Mouse (Mus musculus): ENCODE data around the gene A530064D06Rik.
"Not testable (repeated sequence)": the region's sequence is repeated elsewhere in the genome, so short reads cannot be mapped to it uniquely, and the experiment has no call there.

Gene A530064D06Rik

GRCm38 (mm10) chr17:48167103-48167502 is at the start of gene A530064D06Rik:
TSS of gene A530064D06Rik (minus strand) at chr17:48167275.
- not testable (repeated sequence) for DNase-seq

- DNase-seq = no peak
These were observed 48.4 kb upstream of the A530064D06Rik start for GRCm38 (mm10) chr17:48215429-48215828.

DNA sequence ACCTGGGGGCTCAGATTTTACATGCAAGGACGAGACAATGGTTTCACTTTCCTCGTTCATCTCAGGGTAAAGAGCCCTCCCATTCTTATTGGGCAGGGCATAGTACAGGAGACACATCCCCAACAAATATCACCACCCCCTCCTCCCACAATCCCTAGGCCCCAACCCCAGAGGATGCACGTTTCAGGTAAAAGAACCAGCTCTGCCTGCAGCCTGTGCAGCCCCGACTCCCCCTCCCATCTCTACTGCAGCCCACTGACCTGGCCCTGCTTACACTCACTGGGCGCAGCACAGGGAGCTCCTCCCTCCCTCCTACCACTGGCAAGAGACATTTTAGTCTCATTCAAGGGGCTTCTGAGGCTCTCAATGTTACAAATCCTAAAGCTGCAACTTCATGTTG is 46.4 kb upstream of the A530064D06Rik start:
- DNase-seq = no peak

DNA sequence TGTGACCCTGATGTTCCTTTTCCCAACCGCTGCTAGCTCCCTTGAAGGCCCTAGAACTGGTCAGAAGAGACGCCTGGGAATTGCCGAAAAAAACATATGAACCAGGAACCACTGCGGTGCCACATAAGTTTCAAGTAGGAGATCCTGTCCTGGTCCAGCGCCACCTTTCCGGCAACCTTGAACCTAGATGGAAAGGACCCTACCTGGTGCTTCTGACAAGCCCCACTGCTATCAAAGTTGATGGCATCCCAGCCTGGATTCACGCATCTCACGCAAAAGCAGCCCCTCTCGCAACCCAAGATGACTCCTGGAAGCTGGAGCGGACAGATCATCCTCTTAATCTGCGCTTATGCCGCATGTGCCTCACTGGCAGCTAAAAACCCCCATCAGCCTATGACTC is 45.5 kb upstream of the A530064D06Rik start:
- no peak for DNase-seq

DNA sequence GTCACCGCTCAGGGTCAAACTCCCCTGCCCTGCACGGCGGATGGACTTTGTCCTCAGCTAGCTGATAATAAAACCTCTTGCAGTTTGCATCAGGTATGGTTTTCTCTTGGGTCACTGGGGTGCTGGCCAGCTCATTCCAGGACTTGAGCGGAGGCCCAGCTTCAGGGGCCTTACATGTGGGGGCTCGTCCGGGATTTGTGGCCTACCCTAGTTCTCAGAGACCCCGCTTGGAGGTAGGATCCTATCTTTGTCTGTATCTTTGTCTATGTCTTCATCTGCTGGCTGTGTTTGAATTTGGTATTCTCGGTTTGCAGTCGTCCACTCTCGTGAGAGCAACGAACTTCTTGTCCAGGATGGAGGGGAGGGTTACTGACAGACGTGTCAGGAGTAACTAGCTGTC is 36.0 kb upstream of the A530064D06Rik start:
- DNase-seq = no peak

GRCm38 (mm10) chr17:48192366-48192765 is 25.3 kb upstream of the A530064D06Rik start:
- no peak for DNase-seq

GRCm38 (mm10) chr17:48185252-48185651 is 18.2 kb upstream of the A530064D06Rik start:
- no peak for DNase-seq

DNA sequence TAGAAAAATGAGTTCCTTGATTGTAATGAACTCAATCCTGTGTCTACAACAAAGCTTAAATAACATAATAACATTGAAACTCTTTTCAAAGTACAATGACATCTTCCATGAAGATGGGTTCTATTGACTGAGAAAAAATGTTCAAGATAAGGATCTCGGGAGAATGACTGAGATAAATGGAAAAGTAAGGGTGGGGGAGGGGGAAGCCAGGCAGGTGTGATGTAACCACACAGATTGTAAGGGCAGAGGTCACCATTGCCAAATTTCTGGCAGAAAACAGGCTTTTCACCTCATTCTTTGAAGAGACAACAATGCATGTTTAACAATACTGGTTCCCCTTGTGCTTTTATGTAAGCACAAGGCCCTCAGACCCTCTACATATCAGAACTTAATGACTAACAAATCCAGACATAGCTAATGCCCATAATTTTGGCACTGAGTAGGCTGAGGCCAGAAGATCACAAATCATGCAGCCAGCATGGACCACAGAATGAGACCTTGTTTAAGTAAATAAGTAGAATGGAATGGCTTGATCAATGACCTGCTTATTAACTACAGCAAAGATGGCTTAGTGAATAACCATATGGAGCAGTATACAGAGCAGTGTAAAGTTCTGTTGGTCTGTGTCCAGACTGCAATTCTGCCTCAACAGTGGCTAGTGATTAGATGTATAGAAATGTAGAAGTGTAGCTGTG is 9.5 kb downstream of the A530064D06Rik start:
- no peak for DNase-seq

DNA sequence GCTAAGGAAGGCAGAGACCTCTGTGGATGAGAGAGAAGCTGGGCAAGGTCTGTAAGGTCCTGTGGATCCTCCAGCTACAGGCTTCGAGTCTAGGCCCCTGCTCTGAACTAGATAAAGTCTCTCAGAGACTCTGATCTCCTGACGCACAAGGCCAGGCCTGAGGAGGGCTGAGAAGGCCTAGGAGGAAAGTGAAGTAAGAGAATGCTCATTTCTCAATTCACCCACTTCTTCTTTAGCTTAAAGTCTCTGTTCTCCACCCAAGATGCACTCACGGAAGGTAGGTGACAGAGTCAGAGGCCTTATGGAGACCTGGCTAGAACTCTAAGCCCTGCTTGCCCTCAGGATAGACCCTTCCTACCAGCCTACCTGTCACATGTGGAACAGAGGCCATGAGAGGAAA is 21.0 kb downstream of the A530064D06Rik start, which contains the start of gene 9830107B12Rik:
Gene 9830107B12Rik, minus strand, starts transcription at position 149 of the 400 bp plus-strand sequence.
- no peak for DNase-seq

DNA sequence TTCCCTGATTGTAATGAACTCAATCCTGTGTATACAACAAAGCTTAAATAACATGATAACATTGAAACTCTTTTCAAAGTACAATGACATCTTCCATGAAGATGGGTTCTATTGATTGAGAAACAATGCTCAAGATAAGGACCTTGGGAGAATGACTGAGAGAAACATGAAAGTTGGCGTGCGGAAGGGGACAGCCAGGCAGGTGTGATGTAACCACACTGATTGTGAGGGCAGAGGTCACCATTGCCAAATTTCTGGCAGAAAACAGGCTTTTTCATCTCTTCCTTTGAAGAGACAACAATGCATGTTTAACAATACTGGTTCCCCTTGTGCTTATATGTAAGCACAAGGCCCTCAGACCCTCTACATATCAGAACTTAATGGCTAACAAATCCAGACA is 34.3 kb downstream of the A530064D06Rik start:
- DNase-seq = no peak

DNA sequence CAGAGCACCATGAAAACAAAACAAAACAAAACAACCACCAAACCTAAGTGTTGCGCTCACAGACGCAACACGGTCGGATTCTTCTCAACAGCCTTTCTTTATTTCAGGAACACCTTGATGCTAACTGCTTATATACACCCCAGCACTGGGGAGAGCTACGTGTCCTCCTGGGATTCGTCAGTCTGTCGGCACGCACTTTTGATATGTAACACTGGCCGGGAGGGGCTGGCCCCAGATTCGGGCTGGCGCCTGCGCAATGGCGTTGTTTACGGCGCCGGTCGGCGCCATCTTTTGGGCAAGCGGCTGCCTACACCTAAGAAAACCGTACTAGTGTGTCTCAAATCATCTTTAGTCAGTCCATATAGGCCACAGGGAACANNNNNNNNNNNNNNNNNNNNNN is 46.6 kb downstream of the A530064D06Rik start:
- DNase-seq = no peak

GRCm38 (mm10) chr17:48119656-48120055 is 47.4 kb downstream of the A530064D06Rik start:
- DNase-seq = no peak

DNA sequence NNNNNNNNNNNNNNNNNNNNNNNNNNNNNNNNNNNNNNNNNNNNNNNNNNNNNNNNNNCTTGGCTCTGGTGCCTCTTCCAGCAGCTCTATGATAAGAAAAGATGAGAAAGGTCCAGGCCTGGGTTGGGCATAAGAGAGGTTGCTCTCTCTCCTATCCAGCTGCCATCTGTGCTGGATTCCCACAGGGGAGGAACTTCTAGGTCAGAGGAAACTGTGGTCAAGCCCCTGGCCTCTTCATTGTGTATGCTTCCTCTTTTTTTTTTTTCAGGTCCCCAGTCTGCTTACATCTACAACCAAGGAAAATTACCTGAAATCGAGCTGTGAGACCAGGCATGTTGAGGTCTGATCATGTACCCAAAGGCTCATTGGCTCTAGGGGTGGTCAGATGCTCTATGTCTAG is 48.5 kb downstream of the A530064D06Rik start:
- DNase-seq = no peak

- no peak for DNase-seq
These were observed 56.4 kb downstream of the A530064D06Rik start for GRCm38 (mm10) chr17:48110547-48111287.

DNA sequence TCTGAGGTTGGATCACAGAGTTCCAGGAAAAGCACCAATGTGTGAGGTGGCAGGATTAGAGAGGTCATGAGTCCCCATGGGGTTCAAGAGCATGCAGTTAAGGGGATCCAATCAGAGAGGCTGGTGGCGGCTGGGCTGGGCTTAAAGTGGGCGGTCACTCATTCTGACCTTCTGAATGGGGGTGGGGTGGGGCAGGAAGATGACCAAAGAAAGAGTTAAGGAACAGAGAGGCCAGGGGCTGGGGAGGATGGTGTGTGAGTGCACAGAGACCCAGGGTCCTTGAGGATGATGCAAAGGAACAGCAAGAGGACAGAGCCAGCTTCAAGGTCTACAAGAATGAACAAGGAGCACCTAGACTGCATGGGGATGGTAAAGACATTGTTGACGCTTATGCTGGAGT is 58.6 kb downstream of the A530064D06Rik start:
- DNase-seq = no peak

- no peak for DNase-seq
These were observed 59.2 kb downstream of the A530064D06Rik start for GRCm38 (mm10) chr17:48107862-48108261.

- DNase-seq = no peak
These were observed 59.7 kb downstream of the A530064D06Rik start for GRCm38 (mm10) chr17:48107333-48107732.

GRCm38 (mm10) chr17:48100441-48101417 is 66.3 kb downstream of the A530064D06Rik start:
- DNase-seq = peak; percentile 88

DNA sequence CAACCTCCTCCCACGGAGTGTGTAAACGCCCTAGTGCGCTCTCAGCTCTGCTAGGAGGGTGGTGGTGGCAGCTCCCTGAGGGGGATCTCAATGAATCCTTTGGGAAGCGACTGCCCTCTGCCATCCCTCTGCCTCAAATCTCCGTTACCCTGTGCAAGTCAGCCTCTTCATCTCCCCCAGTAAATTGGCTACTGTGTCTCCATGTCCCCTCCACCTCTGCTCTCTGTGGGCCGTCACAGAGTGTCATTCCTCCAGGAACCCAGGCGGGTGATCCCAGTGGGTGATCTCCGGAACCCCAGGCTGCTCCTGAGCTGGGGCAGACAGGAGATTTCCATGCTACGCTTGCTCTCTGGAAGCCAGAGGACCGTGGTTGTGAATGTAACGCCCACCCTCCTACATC is 67.8 kb downstream of the A530064D06Rik start:
- no peak for DNase-seq
